ENCODE assay signal across 13 mouse cellular contexts in the genomic region with DNA sequence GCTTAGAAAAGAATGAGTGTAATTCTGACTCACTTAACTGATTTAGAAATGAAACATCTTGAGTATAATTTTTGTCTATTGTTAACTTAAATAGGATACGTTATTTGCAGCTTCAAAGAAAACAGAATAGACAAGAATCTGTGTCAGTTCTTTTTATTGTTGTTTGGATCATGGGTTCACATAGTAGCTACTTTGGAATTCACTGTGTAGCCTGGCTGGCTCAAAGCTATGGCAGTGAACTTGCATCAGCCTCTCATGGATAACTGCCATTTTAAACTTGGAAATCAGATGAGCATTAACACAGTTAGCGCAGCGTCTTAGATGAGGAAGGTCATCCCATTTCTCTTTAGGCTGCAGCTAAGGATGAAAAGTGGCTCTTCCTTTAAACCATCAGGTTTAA. TPM values are rescaled to one million over a fixed set of nuclear protein-coding genes. Genes with fewer than 3 reads are reported as not detected.
DNase-seq lines count a peak whose midpoint lies in the region; ATAC-seq lines count a peak whose summit lies in the region.
"Had no signal": no experiment of that assay in that cellular context is flagged by ENCODE, and none has a peak within 500 bp of the region (broad histone marks: within the 10 kb centered on the region; RNA-seq: fewer than 3 reads in every experiment).

No protein-coding gene starts in this region.

- peak overlapping the region; percentile 11; the same call in 1 of the 2 replicates for H3K4me3 ChIP-seq in hindbrain, embryonic 13.5 days
- no peak overlapping the region for H3K4me3 ChIP-seq in hindbrain, embryonic 10.5 days
- no peak overlapping the region for H3K4me3 ChIP-seq in neural tube, embryonic 12.5 days
- H3K4me3 ChIP-seq in limb, embryonic 12.5 days (replicated peaks) = no peak overlapping the region

- WGBS in hindbrain, embryonic 13.5 days = 86% methylated on average over 3 of the region's 3 CpGs
- 89% methylated on average over 3 of the region's 3 CpGs for WGBS in hindbrain, embryonic 10.5 days
- 88% methylated on average over 3 of the region's 3 CpGs for WGBS in neural tube, embryonic 12.5 days
- WGBS in limb, embryonic 12.5 days = 98% methylated on average over 3 of the region's 3 CpGs

- ATAC-seq in hindbrain, embryonic 13.5 days (ENCODE audit: low FRiP score) = no peak
- no peak for ATAC-seq in neural tube, embryonic 12.5 days (ENCODE audit: low FRiP score, low read depth)
- no peak for ATAC-seq in limb, embryonic 12.5 days (ENCODE audit: insufficient number of reproducible peaks, insufficient read depth, low FRiP score, low TSS enrichment, low read depth)

- peaks cover 8% of the 10 kb centered on the region for H3K36me3 ChIP-seq in hindbrain, embryonic 13.5 days
- peaks cover 40% of the 10 kb centered on the region for H3K36me3 ChIP-seq in hindbrain, embryonic 10.5 days
- peaks cover 8% of the 10 kb centered on the region; the same call in 1 of the 2 replicates for H3K36me3 ChIP-seq in neural tube, embryonic 12.5 days
- peaks cover 29% of the 10 kb centered on the region for H3K36me3 ChIP-seq in limb, embryonic 12.5 days

- peaks cover 42% of the 10 kb centered on the region for H3K4me1 ChIP-seq in hindbrain, embryonic 13.5 days (replicated peaks)
- peaks cover 28% of the 10 kb centered on the region for H3K4me1 ChIP-seq in hindbrain, embryonic 10.5 days (replicated peaks)
- H3K4me1 ChIP-seq in neural tube, embryonic 12.5 days = peaks cover 19% of the 10 kb centered on the region
- peaks cover 25% of the 10 kb centered on the region for H3K4me1 ChIP-seq in limb, embryonic 12.5 days (replicated peaks)

- no peaks in the 10 kb centered on the region for H3K27me3 ChIP-seq in hindbrain, embryonic 13.5 days
- H3K27me3 ChIP-seq in hindbrain, embryonic 10.5 days (ENCODE audit: insufficient read depth, poor library complexity, severe bottlenecking) = no peaks in the 10 kb centered on the region
- H3K27me3 ChIP-seq in neural tube, embryonic 12.5 days (replicated peaks) = no peaks in the 10 kb centered on the region
- no peaks in the 10 kb centered on the region for H3K27me3 ChIP-seq in limb, embryonic 12.5 days

- H3K9me3 ChIP-seq in hindbrain, embryonic 13.5 days = no peaks in the 10 kb centered on the region
- no peaks in the 10 kb centered on the region for H3K9me3 ChIP-seq in hindbrain, embryonic 10.5 days
- H3K9me3 ChIP-seq in neural tube, embryonic 12.5 days = no peaks in the 10 kb centered on the region
- no peaks in the 10 kb centered on the region for H3K9me3 ChIP-seq in limb, embryonic 12.5 days

- peak overlapping the region; percentile 43 for H3K9ac ChIP-seq in hindbrain, embryonic 13.5 days
- H3K9ac ChIP-seq in neural tube, embryonic 12.5 days = no peak overlapping the region
- H3K9ac ChIP-seq in limb, embryonic 12.5 days (replicated peaks) = no peak overlapping the region

- DNase-seq in hindbrain, embryonic 10.5 days (ENCODE audit: low spot score) = no peak
- no peak for DNase-seq in neural tube, embryonic 10.5 days (ENCODE audit: extremely low spot score, low spot score)
- no peak for DNase-seq in frontal cortex, adult 2 months (ENCODE audit: extremely low spot score in 1 of 2, low spot score in 1 of 2)
- no peak for DNase-seq in thymus, postnatal 36 days
- DNase-seq in embryo, embryonic 9.5 days (ENCODE audit: extremely low spot score) = no peak
- DNase-seq: cerebellum, adult 11 months; heart, postnatal 10 days; kidney, postnatal 25 days; spleen, adult 18-20 months; thymus, postnatal 25 days had no signal

- peak overlapping the region; percentile 82 for H3K4me2 ChIP-seq in hindbrain, embryonic 13.5 days
- H3K4me2 ChIP-seq in neural tube, embryonic 12.5 days (replicated peaks) = peak overlapping the region; percentile 29
- peak overlapping the region; percentile 20; the same call in 1 of the 2 replicates for H3K4me2 ChIP-seq in limb, embryonic 12.5 days

- H3K27ac ChIP-seq in hindbrain, embryonic 13.5 days = no peak overlapping the region
- no peak overlapping the region for H3K27ac ChIP-seq in hindbrain, embryonic 10.5 days
- H3K27ac ChIP-seq in neural tube, embryonic 12.5 days = no peak overlapping the region
- H3K27ac ChIP-seq in limb, embryonic 12.5 days = no peak overlapping the region

RNA-seq across cellular contexts. Expression of a gene that starts 3.1 kb away (rescaled TPM):
- 17.0 and 20.3 TPM in 2 replicates for polyA plus RNA-seq in hindbrain, embryonic 13.5 days (2015; fragmentation: Nextera tagmentation; extraction: Ambion mirVana)
- polyA plus RNA-seq in hindbrain, embryonic 10.5 days (2016; fragmentation: Nextera tagmentation; extraction: Ambion mirVana) = 13.3 and 19.3 TPM in 2 replicates
- polyA plus RNA-seq in neural tube, embryonic 12.5 days (2016; fragmentation: Nextera tagmentation; extraction: Ambion mirVana) = 24.0 and 27.5 TPM in 2 replicates
- polyA plus RNA-seq in limb, embryonic 12.5 days (2016; fragmentation: Nextera tagmentation; extraction: Ambion mirVana) = 28.1 and 28.7 TPM in 2 replicates
- polyA plus RNA-seq in frontal cortex, adult 2 months (2012; rRNA removed) = 109 and 118 TPM in 2 replicates

RNA-seq across cellular contexts. Expression of a gene that starts 3.6 kb away (rescaled TPM):
- 29.9 and 30.4 TPM in 2 replicates for polyA plus RNA-seq in hindbrain, embryonic 13.5 days (2015; fragmentation: Nextera tagmentation; extraction: Ambion mirVana)
- 23.5 and 25.8 TPM in 2 replicates for polyA plus RNA-seq in hindbrain, embryonic 10.5 days (2016; fragmentation: Nextera tagmentation; extraction: Ambion mirVana)
- polyA plus RNA-seq in neural tube, embryonic 12.5 days (2016; fragmentation: Nextera tagmentation; extraction: Ambion mirVana) = 34.0 and 35.3 TPM in 2 replicates
- polyA plus RNA-seq in limb, embryonic 12.5 days (2016; fragmentation: Nextera tagmentation; extraction: Ambion mirVana) = 24.5 and 30.1 TPM in 2 replicates
- 13.9 and 14.1 TPM in 2 replicates for polyA plus RNA-seq in frontal cortex, adult 2 months (2012; rRNA removed)

RNA-seq across cellular contexts. Expression of a gene that starts 25.6 kb away (rescaled TPM):
- polyA plus RNA-seq in hindbrain, embryonic 13.5 days (2015; fragmentation: Nextera tagmentation; extraction: Ambion mirVana) = 38.9 and 39.4 TPM in 2 replicates
- 33.9 and 35.8 TPM in 2 replicates for polyA plus RNA-seq in hindbrain, embryonic 10.5 days (2016; fragmentation: Nextera tagmentation; extraction: Ambion mirVana)
- 42.5 and 43.8 TPM in 2 replicates for polyA plus RNA-seq in neural tube, embryonic 12.5 days (2016; fragmentation: Nextera tagmentation; extraction: Ambion mirVana)
- 24.7 and 26.4 TPM in 2 replicates for polyA plus RNA-seq in limb, embryonic 12.5 days (2016; fragmentation: Nextera tagmentation; extraction: Ambion mirVana)
- polyA plus RNA-seq in frontal cortex, adult 2 months (2012; rRNA removed) = 32.6 and 33.4 TPM in 2 replicates

Comparison
In these comparisons a context has a peak if more than half of its experiments do, and no peak if none do; other contexts are left out.
1. H3K4me2 ChIP-seq: peak in every context shown above with its lines; median percentile 82 in hindbrain, embryonic 13.5 days; 29 in neural tube, embryonic 12.5 days; 20 in limb, embryonic 12.5 days.